Mouse (Mus musculus): ENCODE measurements at regions not wholly inside any gene's neighbourhood (a gene's known extent, or its start where the extent isn't known, plus 50 kb on each side); places are given as distances from the start of the nearest gene placed in this dataset.

DNA sequence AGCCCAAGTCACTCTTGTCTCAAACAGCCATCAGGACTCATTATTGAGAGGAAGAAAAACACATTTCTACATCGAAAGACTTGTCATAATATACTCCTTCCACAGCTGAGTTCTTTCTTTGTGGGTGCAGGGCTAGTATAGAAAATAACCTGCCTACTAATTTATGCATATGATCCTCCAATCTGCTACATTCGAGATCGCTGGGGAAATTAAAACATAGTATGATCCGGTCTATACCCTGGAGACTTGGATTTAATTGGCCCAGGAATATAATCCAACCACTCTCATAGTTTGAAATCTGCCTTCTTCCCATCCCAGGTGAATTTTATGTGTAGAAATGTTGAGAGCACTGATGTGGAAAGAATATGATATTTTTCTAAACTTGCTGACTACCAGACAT lies 60.2 kb upstream of the Arhgap11a start:
- no peaks in the 10 kb centered on the region for H3K27me3 ChIP-seq
- ATAC-seq (replicated peaks; ENCODE audit: insufficient number of reproducible peaks, insufficient read depth, low FRiP score, low read depth), result no peak

DNA sequence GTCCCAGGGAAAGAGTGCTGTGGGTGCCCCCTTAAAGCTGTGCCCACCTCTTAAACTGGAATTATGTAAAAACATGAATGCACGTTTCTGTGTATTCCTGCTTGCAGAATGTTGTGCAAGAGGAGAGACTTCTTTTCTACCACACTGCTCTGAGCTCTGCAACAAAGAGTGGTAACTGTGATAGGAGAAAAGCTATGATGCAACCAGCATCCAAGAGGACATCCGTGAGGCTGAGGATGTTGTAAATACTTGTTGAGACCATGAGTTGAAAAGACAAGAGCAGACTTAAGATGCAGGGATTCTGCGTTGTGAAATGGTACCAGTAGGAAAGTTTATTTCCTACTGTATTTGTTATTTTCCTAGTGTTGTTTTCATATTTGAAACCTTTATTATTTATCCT lies 56.0 kb upstream of the Arhgap11a start:
- Histone ChIP-seq H3K27ac (no peak overlapping the region), H3K4me1 (replicated peaks) (peaks cover 17% of the 10 kb centered on the region; the same call in 1 of the 2 replicates), H3K4me3 (no peak overlapping the region), H3K27me3 (no peaks in the 10 kb centered on the region), H3K9ac (no peak overlapping the region), H3K4me2 (no peak overlapping the region), H3K36me3 (no peaks in the 10 kb centered on the region), H3K9me3 (replicated peaks) (no peaks in the 10 kb centered on the region)
- ATAC-seq (replicated peaks; ENCODE audit: insufficient number of reproducible peaks, insufficient read depth, low FRiP score, low read depth), result no peak
- 62% methylated on average over 3 of the region's 3 CpGs for WGBS

More for the DNA sequence above, 60.2 kb upstream of the Arhgap11a start:
- no peak overlapping the region for H3K27ac ChIP-seq
- no peaks in the 10 kb centered on the region for H3K4me1 ChIP-seq (replicated peaks)
- WGBS, result 83% methylated on average over 4 of the region's 4 CpGs
- no peak overlapping the region for H3K9ac ChIP-seq
- H3K4me2 ChIP-seq, result no peak overlapping the region
- no peaks in the 10 kb centered on the region for H3K9me3 ChIP-seq (replicated peaks)
- no peak overlapping the region for H3K4me3 ChIP-seq
- no peaks in the 10 kb centered on the region for H3K36me3 ChIP-seq

DNA sequence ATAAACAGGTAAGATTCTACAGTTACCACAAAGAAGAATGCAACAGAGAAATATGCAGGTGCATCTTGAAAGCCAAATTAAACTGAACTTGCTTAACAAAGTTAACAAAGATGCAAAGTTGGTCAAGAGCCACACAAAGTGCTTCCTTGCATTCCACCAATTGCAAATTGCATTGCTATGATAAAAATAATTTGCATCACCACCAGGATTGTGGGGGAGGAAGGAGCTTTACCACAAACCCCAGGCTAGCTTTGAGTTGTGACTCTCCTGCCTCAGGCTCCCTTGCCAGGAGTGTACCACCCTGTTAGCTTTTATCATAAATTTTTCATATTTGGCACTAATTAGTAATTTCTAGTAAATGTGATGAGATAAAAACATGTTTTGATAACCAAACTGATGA lies 55.4 kb upstream of the Arhgap11a start:
- Histone ChIP-seq H3K27ac (no peak overlapping the region), H3K27me3 (no peaks in the 10 kb centered on the region), H3K36me3 (no peaks in the 10 kb centered on the region), H3K9me3 (replicated peaks) (no peaks in the 10 kb centered on the region), H3K9ac (no peak overlapping the region), H3K4me1 (replicated peaks) (peaks cover 17% of the 10 kb centered on the region; the same call in 1 of the 2 replicates), H3K4me2 (no peak overlapping the region), H3K4me3 (no peak overlapping the region)
- ATAC-seq (replicated peaks; ENCODE audit: insufficient number of reproducible peaks, insufficient read depth, low FRiP score, low read depth), result no peak

DNA sequence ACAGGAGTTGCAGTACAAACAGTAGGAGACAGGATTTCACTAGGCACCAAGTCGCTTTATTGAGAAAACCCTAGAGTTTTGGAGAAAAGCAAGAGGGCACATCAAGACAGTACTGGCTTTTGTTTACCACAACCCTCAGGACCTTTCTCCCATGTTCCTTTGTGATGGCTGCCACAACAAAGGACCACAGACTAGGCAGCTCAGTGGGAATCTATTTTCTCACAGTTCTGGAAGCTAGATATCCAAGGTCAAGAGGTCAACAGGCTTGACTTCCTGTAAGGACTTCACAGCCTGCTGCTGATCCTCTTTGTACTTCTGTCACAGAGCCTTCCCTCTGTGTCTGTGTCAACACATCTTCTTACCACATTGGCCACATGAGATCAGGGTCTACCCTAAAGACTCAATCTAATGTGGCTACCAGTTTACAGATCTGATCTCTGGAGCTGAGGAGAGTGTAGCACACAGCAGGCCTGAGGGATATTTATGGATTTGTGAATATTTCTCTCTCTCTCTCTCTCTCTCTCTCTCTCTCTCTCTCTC lies 54.6 kb upstream of the Arhgap11a start:
- WGBS, result 59% methylated on average over 1 of the region's 1 CpGs
- Histone ChIP-seq H3K27ac (no peak overlapping the region), H3K36me3 (no peaks in the 10 kb centered on the region), H3K9me3 (replicated peaks) (no peaks in the 10 kb centered on the region), H3K4me2 (no peak overlapping the region), H3K4me3 (no peak overlapping the region), H3K27me3 (no peaks in the 10 kb centered on the region), H3K4me1 (replicated peaks) (peaks cover 17% of the 10 kb centered on the region; the same call in 1 of the 2 replicates), H3K9ac (no peak overlapping the region)
- no peak for ATAC-seq (replicated peaks; ENCODE audit: insufficient number of reproducible peaks, insufficient read depth, low FRiP score, low read depth)

GRCm38 (mm10) chr2:113902406-113902805 lies 53.9 kb upstream of the Arhgap11a start:
- H3K4me3 ChIP-seq, result no peak overlapping the region
- no peak overlapping the region for H3K9ac ChIP-seq
- H3K4me2 ChIP-seq, result no peak overlapping the region
- no peak overlapping the region for H3K27ac ChIP-seq
- no peak for ATAC-seq (replicated peaks; ENCODE audit: insufficient number of reproducible peaks, insufficient read depth, low FRiP score, low read depth)
- peaks cover 17% of the 10 kb centered on the region; the same call in 1 of the 2 replicates for H3K4me1 ChIP-seq (replicated peaks)
- no peaks in the 10 kb centered on the region for H3K36me3 ChIP-seq
- no peaks in the 10 kb centered on the region for H3K9me3 ChIP-seq (replicated peaks)
- no peaks in the 10 kb centered on the region for H3K27me3 ChIP-seq

DNA sequence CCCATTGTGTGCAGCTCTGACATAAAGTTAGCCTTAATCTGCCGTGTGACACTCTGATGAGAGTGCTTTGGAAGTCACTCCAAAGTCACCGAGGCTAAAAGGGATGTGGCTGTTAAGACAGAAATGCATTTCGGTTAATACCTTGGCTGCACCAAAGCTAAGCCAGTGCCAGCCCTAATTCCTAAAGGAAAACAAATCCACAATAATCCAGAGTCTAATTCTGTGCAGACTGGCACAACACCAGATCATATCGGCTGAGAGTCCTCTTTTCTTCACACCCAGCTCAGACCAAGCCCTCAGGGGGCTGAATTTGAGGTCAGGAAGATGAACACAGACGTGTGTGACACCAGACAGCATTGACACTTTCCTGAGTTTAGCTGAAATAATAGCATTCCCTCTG lies 52.0 kb upstream of the Arhgap11a start:
- no peak for ATAC-seq (replicated peaks; ENCODE audit: insufficient number of reproducible peaks, insufficient read depth, low FRiP score, low read depth)
- H3K4me2 ChIP-seq, result no peak overlapping the region

DNA sequence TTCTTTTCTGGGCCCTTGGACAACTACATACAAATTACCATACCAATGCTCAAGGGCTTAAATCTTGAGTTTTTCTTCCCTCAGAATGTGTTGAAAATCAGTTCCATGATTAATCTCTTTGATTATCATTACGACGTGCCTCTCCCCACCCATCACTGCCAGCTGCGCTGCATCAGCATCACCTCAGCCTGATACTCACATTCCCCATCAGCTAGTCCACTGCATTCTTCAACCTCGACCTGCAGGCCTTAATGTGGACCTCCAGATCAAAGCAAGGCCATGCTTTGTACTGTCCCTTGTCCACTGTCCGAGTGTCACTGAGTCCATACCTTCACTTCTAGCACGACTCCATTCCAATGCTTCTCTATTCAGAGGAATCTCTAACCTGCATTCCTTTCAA lies 50.3 kb upstream of the Arhgap11a start:
- Histone ChIP-seq H3K27me3 (no peaks in the 10 kb centered on the region), H3K9ac (no peak overlapping the region), H3K4me3 (no peak overlapping the region), H3K27ac (no peak overlapping the region), H3K9me3 (replicated peaks) (no peaks in the 10 kb centered on the region), H3K36me3 (no peaks in the 10 kb centered on the region), H3K4me2 (no peak overlapping the region), H3K4me1 (replicated peaks) (peaks cover 17% of the 10 kb centered on the region; the same call in 1 of the 2 replicates)
- no peak for ATAC-seq (replicated peaks; ENCODE audit: insufficient number of reproducible peaks, insufficient read depth, low FRiP score, low read depth)
- 47% methylated on average over 6 of the region's 6 CpGs for WGBS

More for the DNA sequence above, 52.0 kb upstream of the Arhgap11a start:
- Histone ChIP-seq H3K9ac (no peak overlapping the region), H3K27ac (no peak overlapping the region), H3K4me3 (no peak overlapping the region), H3K36me3 (no peaks in the 10 kb centered on the region), H3K4me1 (replicated peaks) (peaks cover 17% of the 10 kb centered on the region; the same call in 1 of the 2 replicates), H3K27me3 (no peaks in the 10 kb centered on the region), H3K9me3 (replicated peaks) (no peaks in the 10 kb centered on the region)
- WGBS, result 34% methylated on average over 5 of the region's 5 CpGs

All from heart, embryonic 15.5 days (tissue).